Mouse (Mus musculus): ENCODE results near the gene Helz.

Gene Helz

GRCm38 (mm10) chr11:107617976-107618375, 70.2 kb downstream of the Helz start:
- DNase-seq: no peak

DNA sequence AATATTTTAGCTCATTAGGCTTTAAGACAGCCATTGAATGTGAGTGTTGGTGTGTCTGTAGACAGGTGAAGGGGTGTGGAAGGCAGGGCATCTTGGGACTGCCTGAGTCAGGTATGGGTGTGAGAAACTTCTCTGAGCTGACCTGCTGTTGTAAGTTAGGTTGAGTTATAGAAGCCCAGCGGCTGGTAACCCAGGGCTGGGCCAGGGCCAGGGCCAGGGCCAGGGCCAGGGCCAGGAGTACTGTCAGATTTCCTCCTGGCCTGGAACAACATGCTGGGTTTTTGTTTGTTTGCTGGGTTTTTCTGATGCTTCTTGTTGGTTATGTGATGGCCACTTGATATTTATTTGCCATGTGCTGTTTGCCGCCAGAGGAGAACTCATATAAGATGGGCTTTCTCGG, 76.9 kb downstream of the Helz start:
- no peak for DNase-seq

- no peak for DNase-seq
Measured at GRCm38 (mm10) chr11:107625746-107626145, 78.0 kb downstream of the Helz start.

DNA sequence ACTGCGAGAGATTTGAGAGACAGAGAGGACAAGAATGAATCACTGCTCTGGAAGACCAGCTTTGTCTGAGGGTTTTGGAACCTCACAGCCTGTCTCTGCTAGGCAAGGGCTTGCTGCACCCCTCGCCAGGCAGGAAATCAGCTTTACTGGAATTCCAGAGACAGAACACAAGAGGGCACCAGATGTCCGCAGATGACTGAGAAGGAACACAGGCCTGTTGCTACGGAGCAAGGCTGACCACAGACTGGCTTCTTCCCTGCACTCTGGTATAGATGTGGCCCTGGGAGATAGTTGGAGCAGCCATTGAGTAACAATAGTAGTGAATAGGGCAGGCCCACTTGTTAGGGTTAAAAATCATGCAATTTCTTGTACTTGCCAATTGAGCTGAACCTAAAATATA, 81.8 kb downstream of the Helz start:
- peak; percentile 37 to 61 for DNase-seq

DNA sequence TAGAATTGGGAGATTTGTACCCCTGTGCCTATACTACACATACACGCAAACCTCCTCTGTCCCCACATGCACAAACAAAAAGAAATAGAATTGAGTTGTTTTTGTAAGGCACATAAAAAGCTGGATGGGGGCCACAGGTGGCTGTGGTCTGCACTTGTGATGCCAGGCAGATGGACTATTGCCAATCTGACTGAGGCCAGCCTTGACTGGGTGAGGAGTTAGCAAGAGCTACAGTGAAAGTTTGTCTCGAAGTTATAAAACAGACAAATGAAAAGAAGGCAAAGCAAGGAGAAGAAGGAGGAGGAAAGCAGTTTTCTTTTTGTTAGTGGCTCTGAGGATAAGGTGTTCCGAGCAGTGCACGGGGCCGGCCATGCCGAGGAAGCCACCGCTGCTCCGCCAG, 82.2 kb downstream of the Helz start:
- no peak for DNase-seq

- DNase-seq: no peak
Measured at GRCm38 (mm10) chr11:107631124-107631523, 83.4 kb downstream of the Helz start.

DNA sequence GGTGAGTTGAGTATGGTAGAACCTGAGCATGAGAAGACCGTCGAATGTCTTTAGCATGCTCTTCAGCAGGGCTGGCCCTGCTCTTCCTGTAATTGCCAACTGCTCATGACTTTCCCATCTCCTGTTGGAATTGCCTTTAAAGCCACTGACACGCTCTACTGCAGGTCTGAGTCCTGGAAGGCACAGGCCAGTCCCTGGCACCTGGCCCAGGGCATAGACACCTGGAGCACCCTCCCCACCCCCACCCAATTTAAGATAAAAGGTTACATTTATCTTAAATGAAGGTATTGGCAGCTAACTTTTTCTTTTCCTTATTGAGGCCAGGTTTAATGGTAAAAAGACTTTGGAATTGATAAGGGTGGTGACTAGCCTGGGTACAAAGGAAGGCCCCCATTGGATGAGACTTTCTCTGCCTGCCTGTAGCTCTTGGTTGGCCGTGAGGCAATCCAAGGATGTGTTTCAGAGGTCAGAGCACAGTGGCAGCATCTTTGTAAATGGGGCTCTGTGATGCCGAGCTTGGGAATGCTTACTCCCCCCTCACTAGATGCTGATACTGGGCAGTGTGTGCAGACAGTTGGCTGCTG, 85.9 kb downstream of the Helz start:
- DNase-seq: peak in 1 of 2 experiments; percentile 11

DNA sequence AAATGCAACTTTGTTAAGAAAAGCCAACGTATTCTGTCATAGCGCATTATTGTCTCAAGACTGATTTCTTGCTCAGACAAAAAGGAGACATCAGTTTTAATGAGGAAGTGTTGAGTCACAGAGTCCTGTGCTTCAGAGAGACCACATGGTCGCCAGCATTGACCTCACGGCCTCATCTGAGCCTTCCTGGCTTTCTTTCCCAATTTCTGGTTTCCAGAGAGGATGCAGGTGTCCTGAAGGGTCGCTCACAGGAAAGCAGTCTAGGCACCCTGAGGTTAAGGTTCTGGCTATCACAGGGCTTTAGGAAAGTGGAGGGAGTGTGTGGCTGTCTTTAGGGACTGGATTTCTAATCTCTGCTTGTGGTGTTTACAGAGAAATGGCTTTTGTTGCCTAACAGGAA, 90.4 kb downstream of the Helz start:
- DNase-seq: no peak

DNA sequence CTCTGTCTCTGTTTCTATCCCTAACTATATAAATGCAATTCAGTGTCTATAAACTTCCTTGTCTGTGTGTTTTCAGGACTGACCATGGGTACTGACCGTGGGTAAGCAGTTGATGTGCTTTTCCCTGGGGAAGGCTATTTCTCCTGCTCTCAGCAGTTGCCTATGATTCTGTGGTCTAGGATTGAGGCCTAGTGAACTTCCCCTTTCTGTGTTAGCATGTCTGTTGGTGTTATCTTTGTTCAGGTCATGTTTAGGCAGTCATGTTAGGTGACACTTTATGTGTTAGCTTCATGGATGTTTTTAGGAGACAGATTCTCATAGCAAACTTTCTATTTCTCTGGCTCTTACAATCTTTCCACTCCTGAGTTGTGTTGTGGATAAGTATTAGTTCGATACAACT, 91.9 kb downstream of the Helz start:
- DNase-seq: no peak

- DNase-seq: no peak
Measured at GRCm38 (mm10) chr11:107644461-107644860, 96.7 kb downstream of the Helz start.

DNA sequence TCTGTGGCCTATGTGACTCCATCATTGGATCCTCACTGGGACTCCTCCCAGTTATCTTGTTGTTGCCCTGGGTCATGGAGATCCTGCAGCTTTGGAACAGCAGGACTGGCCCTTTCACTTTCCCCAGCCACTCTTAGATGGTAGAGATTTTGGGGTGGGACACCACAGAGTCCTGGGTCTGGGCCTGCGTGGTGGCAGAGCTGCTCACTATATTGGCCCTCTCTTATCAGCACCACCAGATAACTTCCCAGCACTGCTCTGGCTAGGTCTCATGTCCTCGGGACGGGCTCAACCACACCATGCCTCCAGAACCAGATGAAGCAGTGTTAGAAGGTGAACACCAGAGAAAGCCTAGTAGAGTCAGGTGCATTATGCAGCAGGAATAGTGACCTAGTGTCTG, 99.6 kb downstream of the Helz start:
- DNase-seq: no peak

GRCm38 (mm10) chr11:107648668-107649067, 100.9 kb downstream of the Helz start:
- no peak for DNase-seq

GRCm38 (mm10) chr11:107649458-107649857, 101.7 kb downstream of the Helz start:
- no peak for DNase-seq

- no peak for DNase-seq
Measured at GRCm38 (mm10) chr11:107650422-107651051, 102.8 kb downstream of the Helz start.

GRCm38 (mm10) chr11:107651391-107651790, 103.7 kb downstream of the Helz start:
- no peak for DNase-seq

- no peak for DNase-seq
Measured at GRCm38 (mm10) chr11:107652137-107652536, 104.4 kb downstream of the Helz start.

DNA sequence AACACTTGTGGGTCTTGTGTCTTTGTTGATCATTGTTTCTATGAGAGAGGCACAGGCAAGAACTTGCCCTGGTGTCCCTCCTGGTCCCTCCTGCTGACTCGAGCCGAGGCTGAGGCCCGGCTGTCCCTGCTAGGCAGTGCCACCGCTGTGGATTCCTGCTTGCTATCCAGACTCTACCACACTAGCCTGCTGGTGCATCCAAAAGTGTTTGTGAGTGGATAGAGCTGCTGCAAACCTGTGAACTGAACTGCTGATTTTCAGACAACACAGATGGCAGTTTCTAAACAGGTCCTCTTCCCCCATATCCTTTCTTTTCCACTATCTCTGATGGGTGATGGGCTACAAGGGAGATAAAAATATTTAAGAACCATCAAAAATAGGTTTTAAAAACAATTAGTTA, 107.8 kb downstream of the Helz start:
- no peak for DNase-seq

DNA sequence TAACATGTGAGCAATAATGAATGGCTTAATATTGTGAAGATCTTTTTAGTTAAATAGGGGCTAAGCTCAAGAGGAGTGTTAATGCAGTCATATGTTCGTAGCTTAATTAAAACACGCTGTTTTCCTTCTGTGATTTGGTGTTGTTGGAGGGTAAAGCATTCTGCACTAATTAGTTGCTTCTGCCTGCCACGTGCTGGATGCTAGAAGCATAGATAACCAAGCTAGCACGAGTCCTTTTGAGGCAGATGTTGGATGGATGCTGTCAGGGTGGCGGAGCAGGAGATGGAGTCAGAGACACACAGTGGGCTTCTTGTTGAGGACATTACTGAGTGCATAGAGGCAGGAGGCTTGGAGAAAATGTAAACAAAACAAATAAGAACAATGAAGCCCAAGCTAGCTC, 109.4 kb downstream of the Helz start:
- no peak for DNase-seq

DNA sequence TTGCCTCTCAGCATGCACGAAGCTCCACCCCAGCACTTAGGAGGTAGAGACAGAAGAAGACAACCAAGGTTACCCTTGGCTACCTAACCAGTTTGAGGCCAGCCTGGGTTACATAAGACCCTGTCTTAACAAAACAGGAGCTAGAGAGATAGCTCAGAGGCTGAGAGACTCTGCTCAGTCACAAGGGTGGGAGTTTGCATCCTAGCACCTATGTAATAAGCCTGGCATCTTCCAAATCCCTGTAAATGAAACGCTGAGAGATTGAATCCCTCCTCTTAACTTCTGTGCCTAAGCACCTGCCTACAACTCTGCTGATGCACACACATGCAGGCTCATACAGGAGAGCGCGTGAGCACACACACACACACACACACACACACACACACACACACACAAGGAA, 112.7 kb downstream of the Helz start:
- no peak for DNase-seq

DNA sequence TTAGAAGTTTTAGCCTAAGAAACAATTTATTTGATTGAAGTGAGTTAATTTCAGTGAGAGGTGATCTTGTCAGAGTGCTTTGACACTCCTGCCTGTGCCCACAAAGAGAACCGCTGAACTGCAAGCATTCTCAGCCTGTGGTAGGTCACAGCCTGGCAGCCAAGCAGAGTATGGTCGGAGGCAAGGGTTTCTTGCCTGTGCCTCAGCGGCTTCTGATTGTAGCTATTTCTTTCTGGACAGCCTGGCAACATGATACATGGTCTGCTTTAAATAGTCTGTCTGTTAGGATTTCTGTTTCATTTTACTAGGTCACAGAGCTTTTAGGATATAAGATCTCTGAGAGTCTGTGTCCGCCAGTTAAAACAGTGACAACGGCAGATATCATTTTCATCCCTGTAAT, 114.9 kb downstream of the Helz start:
- DNase-seq: no peak

DNA sequence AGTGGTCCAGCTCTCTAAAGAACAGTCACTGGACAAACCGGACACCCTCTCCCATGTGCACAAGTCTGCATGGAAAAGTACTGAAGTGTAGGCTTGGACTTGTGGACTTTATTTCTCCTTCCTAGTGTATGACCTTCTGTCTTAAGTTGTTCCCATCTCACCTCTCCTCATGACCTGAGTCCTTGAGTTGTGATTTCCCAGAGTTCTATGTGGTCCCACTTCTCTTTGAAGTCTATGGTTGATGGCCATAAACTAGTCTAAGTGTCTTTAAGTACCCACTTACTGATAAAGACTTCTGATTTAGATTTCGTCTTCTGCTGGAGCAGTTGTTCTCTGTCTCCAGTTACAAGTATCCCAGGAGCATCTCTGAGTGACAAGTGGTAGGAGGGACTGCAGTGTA, 119.8 kb downstream of the Helz start:
- no peak for DNase-seq

DNA sequence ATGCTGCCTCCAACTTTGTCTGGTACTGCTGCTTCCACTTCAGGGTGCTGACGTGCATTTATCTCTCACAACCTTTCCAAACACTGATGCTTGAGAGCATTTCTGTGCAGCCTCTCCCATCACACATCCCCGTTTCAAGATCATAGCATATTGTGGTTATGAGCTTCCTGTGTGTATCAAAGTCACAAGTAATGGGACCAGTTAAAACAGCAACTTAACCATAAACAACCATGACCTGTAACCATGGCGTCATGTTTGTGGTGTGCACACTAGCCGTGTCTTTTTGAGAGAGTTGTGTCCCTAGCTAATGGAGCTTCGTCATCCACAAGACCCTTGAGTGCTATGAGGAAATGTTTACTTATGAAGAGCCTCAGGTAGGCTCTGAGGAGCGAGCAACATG, 120.5 kb downstream of the Helz start:
- DNase-seq: no peak

DNA sequence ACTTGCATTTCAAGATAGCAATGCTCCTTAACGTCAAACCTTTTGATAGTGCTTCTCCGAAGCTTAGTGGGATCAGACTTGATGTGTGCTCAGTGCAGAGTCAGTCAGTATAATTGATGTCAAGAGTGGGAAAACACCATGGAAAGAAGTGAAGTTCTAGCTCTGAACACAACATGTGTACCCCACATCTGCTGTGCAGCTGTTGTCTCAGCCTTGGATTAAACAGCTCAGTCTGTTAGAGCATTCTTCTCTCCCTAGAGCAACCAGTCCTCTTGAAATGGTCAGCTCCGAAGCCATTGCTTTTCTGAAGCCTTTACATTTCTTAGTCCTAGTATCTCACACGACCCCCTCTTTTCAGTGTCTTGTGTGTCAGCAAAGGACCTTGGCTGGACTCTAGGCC, 121.2 kb downstream of the Helz start:
- no peak for DNase-seq

DNA sequence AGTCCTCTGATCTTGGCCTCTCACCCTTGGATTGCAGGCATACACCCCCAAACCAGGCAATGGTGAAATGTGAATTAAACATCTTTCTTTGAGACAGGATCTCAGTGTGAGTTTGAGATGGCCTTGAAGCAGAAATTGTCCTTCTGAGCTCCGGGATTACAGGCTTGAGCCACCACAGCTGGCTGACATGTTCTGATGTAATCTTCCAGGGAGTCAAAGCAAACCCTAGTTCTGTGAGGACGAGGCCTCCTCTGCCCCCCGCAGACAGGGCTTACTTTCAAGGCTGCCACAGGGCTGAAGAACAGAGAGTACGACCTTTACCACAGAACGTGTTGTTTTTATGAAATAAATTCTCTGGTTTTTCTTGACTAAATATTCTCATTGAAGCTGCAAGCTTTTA, 126.3 kb downstream of the Helz start:
- peak in 1 of 2 experiments; percentile 24 for DNase-seq

DNA sequence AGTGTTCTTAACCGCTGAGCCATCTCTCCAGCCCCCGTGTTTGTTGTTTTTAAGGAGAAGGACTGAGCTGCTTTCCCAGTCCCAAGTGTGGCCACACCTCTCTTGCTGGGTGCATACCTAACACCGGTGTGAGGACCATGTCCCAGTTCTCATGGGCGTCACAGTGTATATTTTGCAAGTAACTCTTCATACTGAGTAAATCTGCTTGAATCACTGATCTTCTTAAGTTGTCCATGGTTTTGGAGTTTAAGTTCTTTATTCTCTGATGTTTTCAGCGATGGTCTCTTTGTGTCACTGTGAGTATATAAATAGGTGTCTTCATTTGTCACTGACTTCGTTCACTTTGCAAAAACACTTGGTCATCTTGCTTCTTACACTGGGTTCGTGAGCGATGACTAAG, 126.9 kb downstream of the Helz start:
- DNase-seq: no peak
